Mouse (Mus musculus) thymus, postnatal 36 days (tissue): ENCODE measurements around the gene Dennd2c.
"Not testable (repeated sequence)": the region's sequence is repeated elsewhere in the genome, so short reads cannot be mapped to it uniquely, and the experiment has no call there.

Experiments
- DNase-seq, 2 experiments: peaks; one replicate each; pipeline ENCODE4 v3.0.0; 2022; ENCODE audit warnings: mixed read lengths in 2 of 2

Dennd2c gene

DNA sequence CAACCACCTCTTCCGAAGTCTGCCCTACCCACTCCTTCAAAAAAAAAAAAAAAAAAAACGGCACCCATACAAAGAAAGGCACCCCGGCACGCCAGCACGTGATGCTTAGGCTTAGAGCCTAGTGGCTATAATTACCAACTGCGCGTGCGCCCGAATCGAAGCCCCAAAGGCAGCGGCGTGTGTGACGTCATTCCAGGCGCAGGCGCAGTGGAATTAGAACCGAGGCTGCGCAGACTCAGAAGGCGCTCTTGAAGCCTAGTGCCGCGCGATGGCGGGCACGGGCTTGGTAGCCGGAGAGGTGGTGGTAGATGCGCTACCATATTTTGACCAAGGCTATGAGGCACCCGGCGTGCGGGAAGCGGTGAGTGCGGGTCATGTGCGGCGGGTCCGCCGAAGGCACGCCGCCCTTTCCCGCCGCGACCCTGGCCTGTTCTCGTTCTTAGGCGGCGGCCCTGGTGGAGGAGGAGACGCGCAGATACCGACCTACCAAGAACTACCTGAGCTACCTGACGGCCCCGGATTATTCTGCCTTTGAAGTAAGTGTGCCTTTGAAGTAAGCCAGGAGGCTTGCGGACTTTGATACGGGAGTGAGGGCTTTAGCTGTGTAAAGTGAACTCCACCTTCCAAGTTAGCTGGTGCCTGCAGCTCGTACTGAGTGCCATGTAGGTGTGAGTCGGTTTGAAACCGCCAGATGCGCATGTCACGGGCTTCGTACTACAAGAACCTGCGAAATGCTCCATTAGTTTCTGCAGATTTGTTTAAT lies 69.3 kb downstream of the Dennd2c start, which contains the start of gene Bcas2:
TSS of gene Bcas2 (plus strand) at position 151 of the 763 bp plus-strand sequence.
- peak; percentile 98 to 99 for DNase-seq

DNA sequence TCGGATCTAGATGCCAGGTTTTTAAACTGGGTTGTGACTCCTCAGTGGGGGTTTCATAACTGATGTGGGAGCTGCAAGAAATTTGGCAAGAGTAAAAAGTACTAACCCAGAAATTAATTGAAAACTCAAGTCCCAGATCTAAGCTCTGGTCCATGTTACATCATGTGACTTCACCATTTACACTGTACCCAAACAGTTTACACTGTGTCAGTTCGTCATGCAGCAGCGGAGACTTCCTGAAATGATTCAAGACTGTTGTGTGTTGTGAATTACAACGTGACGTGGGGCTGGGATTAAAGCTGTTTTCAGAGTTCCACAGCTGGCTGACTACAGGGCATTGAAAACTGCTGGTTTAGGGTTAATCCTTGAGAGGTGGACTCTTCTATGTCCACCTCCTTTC lies 70.2 kb downstream of the Dennd2c start:
- no peak for DNase-seq

- DNase-seq, result no peak
Observed at GRCm38 (mm10) chr3:103176740-103177139, 74.3 kb downstream of the Dennd2c start.

DNA sequence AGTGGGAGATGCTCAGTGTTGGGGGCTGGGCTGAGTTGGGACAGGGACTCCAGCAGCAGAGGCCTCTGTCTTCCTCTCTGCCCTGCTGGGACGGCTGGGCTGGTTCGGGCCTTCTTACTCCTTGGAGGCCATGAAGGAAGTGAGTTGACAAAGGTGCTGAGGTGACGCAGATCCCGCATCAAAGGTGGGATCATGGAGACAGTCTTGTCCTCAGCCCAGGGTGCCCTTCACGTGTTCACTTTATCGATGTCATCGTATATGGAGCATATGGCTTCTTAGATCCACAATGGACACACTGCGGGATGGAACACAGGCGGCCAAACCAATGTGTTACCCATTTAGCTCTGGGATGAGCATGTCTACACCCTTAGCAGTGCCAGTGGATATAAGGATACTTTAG lies 77.1 kb downstream of the Dennd2c start:
- DNase-seq, result no peak

GRCm38 (mm10) chr3:103181171-103181570 lies 78.8 kb downstream of the Dennd2c start:
- DNase-seq, result no peak

DNA sequence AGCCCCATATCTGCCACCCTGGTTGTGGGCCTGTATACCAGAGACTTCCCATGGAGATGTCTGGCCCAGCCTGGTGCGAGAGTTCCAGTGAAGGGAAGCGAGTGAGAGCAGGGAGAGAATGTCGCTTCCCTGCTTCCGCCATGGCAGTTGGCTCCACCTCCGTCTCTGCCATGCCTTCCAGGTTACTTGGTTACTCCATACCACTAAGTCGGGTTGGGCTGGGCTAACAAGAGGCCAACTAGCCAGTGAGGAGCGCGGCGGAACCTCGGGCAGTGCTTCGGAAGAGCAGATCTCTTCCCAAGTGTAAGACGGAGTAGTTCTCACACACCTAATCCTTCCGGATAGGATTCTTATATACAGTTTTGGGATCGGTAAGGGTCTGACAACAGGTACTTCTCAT lies 80.4 kb downstream of the Dennd2c start:
- no peak for DNase-seq

DNA sequence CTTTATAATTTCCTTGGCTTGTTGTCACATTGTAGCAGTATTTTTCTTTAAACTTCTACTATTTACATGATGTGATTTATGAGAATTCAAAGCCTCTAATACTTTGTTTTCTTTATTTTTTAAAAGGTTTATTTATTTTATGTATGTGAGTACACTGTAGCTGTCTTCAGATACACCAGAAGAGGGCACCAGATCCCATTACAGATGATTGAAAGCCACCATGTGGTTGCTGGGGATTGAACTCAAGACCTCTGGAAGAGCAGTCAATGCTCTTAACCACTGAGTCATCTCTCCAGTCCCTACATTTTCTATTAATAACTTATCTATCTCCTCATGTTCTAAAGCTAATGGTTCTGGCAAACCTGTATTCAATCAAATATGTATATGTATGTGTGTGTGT lies 82.1 kb downstream of the Dennd2c start:
- DNase-seq, result not testable (repeated sequence)

GRCm38 (mm10) chr3:103188451-103188850 lies 86.0 kb downstream of the Dennd2c start:
- DNase-seq, result no peak

GRCm38 (mm10) chr3:103188856-103189255 lies 86.5 kb downstream of the Dennd2c start:
- DNase-seq, result no peak

DNA sequence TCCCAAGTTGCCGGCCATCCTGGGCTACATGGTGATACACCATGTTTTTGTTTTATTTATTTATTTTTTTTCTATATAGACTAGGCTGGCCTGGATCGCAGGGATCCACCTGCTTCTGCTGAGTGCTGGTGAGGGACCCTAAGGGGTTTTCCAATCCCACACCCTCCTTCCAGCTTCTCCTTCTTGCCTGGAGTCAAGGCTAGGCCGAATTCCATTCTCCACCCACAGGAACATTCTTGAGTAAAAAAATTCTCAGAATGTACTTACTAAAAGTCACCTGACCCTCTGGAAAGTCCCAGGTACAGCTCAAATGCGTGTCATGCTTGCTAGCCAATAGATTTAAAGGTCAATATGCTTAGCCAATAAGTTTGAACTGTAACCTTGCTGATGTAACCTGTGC lies 89.8 kb downstream of the Dennd2c start:
- DNase-seq, result no peak

GRCm38 (mm10) chr3:103193186-103193585 lies 90.8 kb downstream of the Dennd2c start:
- DNase-seq, result no peak

DNA sequence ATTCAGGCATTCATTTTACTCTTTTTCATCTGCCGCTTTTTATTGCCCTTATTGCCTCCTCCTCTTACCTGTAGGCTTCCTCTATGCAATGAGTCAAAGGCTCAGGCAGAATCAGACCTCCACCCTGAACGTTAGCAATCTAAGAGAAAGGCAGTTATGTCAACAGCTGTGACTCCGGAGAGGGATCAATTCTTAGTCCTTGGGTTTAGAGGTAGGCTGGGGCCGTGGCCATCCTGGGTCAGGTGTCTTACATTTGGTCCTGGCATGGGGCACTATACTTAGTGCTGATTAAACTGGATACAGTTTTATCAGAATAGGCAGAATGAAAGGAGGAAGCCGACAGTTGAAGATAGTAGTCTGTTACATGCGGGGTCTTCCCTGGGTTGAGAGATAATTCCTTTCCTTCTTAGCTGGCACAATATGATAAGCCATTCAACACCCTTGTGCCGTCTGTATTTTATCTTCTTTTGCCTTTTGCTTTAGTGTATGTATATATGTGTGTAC lies 94.0 kb downstream of the Dennd2c start:
- no peak for DNase-seq

- no peak for DNase-seq
Observed at GRCm38 (mm10) chr3:103199386-103199785, 97.0 kb downstream of the Dennd2c start.

GRCm38 (mm10) chr3:103201105-103201504 lies 98.7 kb downstream of the Dennd2c start:
- not testable (repeated sequence) for DNase-seq

DNA sequence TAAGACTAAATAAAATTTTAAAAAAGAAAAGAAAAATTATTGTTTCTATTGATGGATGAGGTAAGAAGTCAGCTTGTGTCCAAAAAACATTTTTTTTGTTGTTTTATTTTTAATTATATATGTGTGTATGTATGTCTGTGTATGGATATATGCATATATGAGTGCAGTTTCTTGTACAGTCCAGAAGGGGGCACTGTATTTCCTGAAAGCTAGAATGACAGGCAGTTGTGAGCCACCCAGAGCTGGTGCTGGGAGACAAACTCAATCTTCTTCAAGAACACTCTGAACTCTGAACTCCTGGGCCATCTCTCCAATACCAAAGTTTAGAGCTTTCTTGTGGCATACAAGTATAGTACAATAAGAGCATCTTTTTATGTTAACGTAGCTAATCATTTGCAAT lies 101.2 kb downstream of the Dennd2c start:
- no peak for DNase-seq

DNA sequence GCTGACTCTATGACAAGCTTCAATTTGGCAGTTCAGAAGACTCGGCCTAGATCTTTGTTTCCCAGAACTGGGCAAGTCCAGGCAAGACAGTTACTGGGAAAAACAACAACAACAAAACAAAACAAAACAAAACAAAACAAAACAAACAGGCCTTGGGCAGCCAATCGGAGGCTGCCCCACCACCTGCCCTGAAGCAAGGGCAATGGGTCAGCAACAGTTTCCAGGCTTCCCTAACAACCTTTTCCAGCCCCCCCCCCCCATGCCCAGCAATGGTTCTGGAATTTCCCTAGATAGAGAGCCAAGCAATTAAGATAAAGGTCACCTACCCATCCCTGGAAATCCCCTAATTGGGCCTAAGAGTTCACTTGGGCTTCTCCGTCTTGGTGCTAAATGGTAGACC lies 102.0 kb downstream of the Dennd2c start:
- DNase-seq, result no peak

- no peak for DNase-seq
Observed at GRCm38 (mm10) chr3:103206393-103206792, 104.0 kb downstream of the Dennd2c start.

DNA sequence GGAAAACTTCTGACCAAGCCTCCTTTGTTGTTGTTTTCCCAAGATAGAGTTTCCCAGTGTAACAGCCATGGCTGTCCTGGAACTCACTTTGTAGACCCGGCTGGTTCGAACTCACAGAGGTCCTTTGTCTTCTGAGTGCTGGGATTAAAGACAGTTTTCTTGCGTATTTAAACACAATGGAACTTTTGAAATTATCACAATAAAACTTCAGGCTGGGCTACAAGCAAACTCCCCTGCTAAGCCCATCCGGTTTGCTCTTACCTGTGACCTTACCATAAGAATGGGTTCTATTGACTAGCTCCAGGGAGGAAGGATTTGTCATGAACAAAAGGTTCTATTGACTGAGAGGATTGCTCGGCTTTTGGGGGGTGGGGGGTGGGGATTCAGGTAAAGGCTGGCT lies 105.3 kb downstream of the Dennd2c start:
- DNase-seq, result no peak

DNA sequence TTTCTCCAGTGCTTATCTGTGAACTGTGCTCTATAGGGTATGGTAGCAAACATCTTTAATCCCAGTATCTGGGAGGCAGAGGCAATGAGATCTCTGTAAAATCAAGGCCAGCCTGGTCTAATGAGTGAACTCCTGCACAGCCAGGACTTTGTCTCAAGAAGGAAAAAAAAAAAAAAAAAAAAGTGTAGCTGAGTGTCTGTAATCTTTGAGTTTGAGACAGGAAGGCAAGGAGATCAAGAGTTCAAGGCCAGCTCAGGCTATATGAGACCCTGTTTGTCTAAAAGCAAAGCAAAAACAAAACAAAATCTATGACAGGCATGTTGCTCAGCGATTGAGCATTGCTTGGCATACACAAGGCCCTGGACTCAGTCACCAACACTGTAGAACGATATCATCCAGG lies 105.8 kb downstream of the Dennd2c start:
- no peak for DNase-seq

GRCm38 (mm10) chr3:103211101-103211500 lies 108.7 kb downstream of the Dennd2c start:
- DNase-seq, result no peak

- DNase-seq, result no peak
Observed at GRCm38 (mm10) chr3:103212142-103212541, 109.7 kb downstream of the Dennd2c start.

DNA sequence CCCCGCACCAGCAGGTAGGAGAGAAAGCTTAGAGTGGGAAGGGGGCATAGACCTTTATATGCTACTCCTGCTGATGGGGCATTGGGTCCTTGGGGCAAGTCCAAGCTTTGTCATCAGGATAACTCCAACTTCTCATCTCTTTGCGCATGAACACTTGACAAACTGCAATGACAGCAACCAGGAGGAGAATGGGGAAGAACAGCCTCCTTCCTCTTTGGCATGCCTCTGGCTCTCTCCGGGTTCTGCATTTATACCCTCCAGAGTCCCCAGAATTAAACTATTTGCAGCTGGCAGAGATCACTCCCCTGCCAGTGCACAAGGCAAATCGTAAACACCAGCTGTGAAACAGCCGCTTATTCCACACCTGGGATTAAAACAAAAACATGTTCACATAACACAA lies 111.1 kb downstream of the Dennd2c start:
- DNase-seq, result no peak

DNA sequence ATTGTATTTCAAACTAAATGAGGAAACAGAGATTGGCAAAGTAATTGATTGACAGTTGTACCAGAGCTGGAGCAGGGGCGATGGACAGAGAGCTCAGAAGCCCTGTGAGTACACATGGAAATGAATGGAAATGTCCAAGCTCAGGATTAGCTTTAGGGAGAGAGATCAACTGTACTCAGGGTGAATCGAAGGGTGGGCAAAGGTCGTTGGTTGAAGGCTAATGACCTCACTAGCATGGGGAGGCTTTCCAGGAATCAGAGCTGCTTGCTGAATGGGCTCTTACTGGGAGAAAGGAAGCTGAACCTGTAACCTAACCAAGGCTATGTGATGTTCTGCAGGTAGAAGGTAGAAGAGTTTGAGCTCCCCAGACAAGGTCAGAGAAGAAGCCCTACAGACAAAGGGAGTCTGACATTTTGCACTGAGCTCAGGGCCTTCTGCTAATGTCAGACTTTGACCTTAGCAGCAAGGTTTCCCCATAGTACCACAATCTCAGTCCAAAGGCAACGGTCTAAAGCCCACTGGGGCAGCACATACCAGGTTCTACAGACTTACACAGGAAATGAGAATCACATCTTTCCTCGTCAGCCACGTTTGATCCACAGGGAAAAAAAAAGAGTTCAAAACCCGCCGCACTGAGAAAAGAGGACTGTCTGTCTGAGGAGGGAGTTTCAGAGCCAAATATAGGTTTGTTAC lies 112.3 kb downstream of the Dennd2c start:
- no peak for DNase-seq

- not testable (repeated sequence) for DNase-seq
Observed at GRCm38 (mm10) chr3:103215399-103215798, 113.0 kb downstream of the Dennd2c start.
